Mouse (Mus musculus): Measurements from ENCODE around the gene Kctd2.
"Not testable (repeated sequence)": the region's sequence is repeated elsewhere in the genome, so short reads cannot be mapped to it uniquely, and the experiment has no call there.

Gene Kctd2

GRCm38 (mm10) chr11:115439326-115439725, 19.4 kb downstream of the Kctd2 start:
- no peak for DNase-seq (ENCODE audit: low spot score)

GRCm38 (mm10) chr11:115439906-115440595, 20.1 kb downstream of the Kctd2 start, which contains the start of gene Trim80:
Gene Trim80, plus strand, starts transcription at chr11:115440545.
- DNase-seq (ENCODE audit: low spot score) = no peak

GRCm38 (mm10) chr11:115441417-115441816, 21.5 kb downstream of the Kctd2 start:
- no peak for DNase-seq (ENCODE audit: low spot score)

- no peak for DNase-seq (ENCODE audit: low spot score)
Measured at GRCm38 (mm10) chr11:115446906-115447305, 27.0 kb downstream of the Kctd2 start.

- DNase-seq (ENCODE audit: low spot score) = no peak
Measured at GRCm38 (mm10) chr11:115447321-115447885, 27.5 kb downstream of the Kctd2 start.

GRCm38 (mm10) chr11:115448075-115448474, 28.1 kb downstream of the Kctd2 start:
- DNase-seq (ENCODE audit: low spot score) = no peak

- DNase-seq (ENCODE audit: low spot score) = no peak
Measured at GRCm38 (mm10) chr11:115448998-115449397, 29.1 kb downstream of the Kctd2 start.

- DNase-seq (ENCODE audit: low spot score) = no peak
Measured at GRCm38 (mm10) chr11:115450176-115450575, 30.2 kb downstream of the Kctd2 start.

- DNase-seq (ENCODE audit: low spot score) = no peak
Measured at GRCm38 (mm10) chr11:115451781-115452241, 31.9 kb downstream of the Kctd2 start.

GRCm38 (mm10) chr11:115452281-115452860, 32.4 kb downstream of the Kctd2 start:
- DNase-seq (ENCODE audit: low spot score) = no peak

- DNase-seq (ENCODE audit: low spot score) = no peak
Measured at GRCm38 (mm10) chr11:115453306-115453705, 33.4 kb downstream of the Kctd2 start.

- DNase-seq (ENCODE audit: low spot score) = not testable (repeated sequence)
Measured at GRCm38 (mm10) chr11:115454822-115455221, 34.9 kb downstream of the Kctd2 start.

- DNase-seq (ENCODE audit: low spot score) = no peak
Measured at GRCm38 (mm10) chr11:115455619-115456018, 35.7 kb downstream of the Kctd2 start.

GRCm38 (mm10) chr11:115456182-115456581, 36.3 kb downstream of the Kctd2 start:
- no peak for DNase-seq (ENCODE audit: low spot score)

- no peak for DNase-seq (ENCODE audit: low spot score)
Measured at GRCm38 (mm10) chr11:115457405-115457804, 37.5 kb downstream of the Kctd2 start.

GRCm38 (mm10) chr11:115460976-115461375, 41.0 kb downstream of the Kctd2 start:
- DNase-seq (ENCODE audit: low spot score) = no peak

GRCm38 (mm10) chr11:115461846-115462242, 41.9 kb downstream of the Kctd2 start:
- DNase-seq (ENCODE audit: low spot score) = no peak

GRCm38 (mm10) chr11:115462243-115462891, 42.4 kb downstream of the Kctd2 start, which contains the start of gene Slc16a5:
Gene Slc16a5, plus strand, starts transcription at chr11:115462474.
- DNase-seq (ENCODE audit: low spot score) = no peak

- no peak for DNase-seq (ENCODE audit: low spot score)
Measured at GRCm38 (mm10) chr11:115463397-115463796, 43.5 kb downstream of the Kctd2 start.

GRCm38 (mm10) chr11:115464851-115465250, 44.9 kb downstream of the Kctd2 start:
- no peak for DNase-seq (ENCODE audit: low spot score)

GRCm38 (mm10) chr11:115467217-115467618, 47.3 kb downstream of the Kctd2 start:
- DNase-seq (ENCODE audit: low spot score) = no peak

- DNase-seq (ENCODE audit: low spot score) = no peak
Measured at GRCm38 (mm10) chr11:115472183-115472582, 52.3 kb downstream of the Kctd2 start.

Measured in urinary bladder, postnatal 25 days (tissue).